Mouse (Mus musculus) urinary bladder, postnatal 36 days (tissue): ENCODE results near the gene Sh3rf3.

Experiments
- DNase-seq, 2 experiments: peaks; one replicate each; pipeline ENCODE4 v3.0.0; 2022; ENCODE audit warnings: low spot score in 2 of 2, mixed read lengths in 1 of 2

Gene Sh3rf3

GRCm38 (mm10) chr10:58915301-58916245 lies 102.4 kb downstream of the Sh3rf3 start:
- DNase-seq: peak in 1 of 2 experiments; percentile 6

DNA sequence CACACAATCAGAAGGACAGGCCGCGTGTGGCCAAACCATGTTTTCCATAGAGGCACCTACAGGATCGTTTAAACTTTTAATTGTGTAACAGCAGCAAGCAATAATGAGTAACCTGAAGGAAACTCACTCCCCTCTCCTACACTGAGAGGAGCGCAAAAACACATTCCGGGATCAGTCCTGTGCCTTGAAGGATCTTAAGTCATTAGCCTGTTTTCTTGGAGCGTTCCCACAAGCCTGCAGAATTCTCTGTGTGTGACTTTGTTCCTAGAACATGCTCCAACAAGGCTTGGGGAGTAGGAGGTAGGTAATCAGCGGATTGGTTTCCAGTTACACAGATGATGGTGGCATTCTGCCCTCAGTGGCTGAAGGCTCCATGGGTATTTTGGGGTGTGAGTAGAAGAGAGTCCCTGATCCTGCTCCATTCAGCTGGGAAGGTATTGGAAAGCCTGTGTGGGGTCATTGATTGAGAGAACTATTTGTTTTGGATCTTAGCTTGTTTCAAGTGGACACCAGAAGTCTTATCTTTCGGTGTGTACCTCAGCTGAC lies 108.6 kb downstream of the Sh3rf3 start:
- DNase-seq: no peak

DNA sequence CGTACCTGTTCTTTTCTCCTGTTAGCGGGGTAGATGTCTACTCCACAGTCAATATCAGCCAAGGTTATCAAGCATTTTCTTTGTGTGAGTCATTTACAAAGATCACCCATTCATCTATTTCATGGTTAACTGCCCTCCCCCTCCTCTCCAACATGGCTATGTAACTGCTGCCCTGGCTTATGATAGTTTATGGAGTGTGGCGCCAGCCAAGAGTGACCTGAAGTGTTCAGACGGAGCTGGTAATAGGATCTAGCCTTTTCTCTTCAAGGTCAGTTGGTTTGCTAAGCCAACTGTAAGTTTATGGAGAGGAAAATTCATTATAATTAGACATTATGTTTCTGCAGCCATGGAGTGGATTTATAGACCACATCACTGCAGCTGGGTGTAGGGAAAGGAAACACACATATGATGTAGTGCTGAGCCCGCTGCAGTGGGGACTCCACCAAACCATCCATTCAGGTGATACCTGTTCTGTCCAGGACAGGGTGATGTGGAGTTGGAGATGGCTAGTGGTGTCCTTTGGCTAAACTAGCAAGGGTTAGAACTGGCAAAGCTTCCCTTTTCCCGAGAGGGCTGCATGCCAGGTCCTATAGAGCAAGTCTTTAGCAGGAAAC lies 109.2 kb downstream of the Sh3rf3 start:
- no peak for DNase-seq

DNA sequence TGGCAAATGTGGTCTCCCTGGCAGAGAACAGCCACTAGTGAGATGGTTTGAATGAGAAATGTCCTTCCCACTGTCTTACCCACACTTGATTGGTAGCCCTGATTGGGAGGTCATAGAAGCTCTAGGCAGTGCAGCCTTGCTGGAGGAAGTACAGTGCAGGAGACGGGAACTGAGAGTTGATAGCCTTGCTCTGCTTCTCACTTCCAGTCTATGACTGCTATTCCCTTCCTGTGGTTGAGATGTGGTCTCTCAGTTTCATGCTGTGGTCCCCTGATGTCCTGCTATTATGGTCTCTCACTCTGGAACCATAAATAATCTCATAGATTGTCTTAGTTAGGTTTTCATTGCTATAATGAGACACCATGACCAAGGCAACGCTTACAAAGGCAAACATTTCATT lies 109.8 kb downstream of the Sh3rf3 start:
- DNase-seq: no peak

- DNase-seq: no peak
These were observed 113.4 kb downstream of the Sh3rf3 start for GRCm38 (mm10) chr10:58926578-58926977.

DNA sequence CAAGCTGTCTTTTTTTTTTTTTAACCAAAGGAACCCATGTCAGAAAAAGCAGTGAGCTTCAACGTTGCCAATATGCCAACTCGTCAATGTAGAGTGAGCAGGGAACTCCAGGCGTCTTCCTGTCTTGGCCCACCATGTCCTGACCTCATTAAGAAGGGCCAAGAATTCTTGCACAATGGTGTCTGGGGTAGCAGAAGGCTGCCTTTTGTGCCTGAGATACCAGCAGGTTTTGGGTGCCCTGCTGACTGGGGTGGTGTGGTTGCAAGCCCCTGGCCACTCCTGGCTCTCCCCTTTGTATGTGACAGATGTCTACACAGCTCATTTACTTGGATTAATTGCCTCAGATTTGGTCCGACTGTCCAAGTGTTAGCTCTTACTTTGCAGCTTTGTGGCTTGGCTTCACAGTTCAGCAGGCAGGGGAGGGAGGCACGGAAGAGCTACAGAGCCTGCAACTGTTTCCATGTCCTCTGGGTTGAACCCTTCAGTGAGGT lies 115.8 kb downstream of the Sh3rf3 start:
- DNase-seq: no peak

GRCm38 (mm10) chr10:58932151-58932773 lies 119.1 kb downstream of the Sh3rf3 start:
- no peak for DNase-seq

GRCm38 (mm10) chr10:58935606-58936005 lies 122.4 kb downstream of the Sh3rf3 start:
- no peak for DNase-seq

DNA sequence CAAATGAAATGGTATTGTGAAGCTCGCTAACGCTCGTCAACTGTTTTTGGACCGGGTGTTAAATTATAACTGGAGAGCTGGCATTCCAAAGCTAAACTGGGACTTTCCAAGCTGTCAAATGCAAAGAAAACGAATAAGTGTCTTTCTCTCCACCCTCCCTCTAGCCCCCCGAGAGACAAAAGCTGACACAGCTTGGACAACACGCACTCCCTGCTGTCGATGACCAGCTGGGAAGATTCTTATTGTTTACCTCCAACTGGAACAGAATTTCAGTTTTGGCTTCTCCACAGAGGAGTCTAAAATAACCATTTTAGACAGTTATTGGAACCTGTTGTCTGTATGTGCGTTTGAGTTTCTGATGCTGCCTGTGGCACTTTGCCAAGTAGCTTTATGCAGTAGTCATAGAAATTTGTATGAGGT lies 123.3 kb downstream of the Sh3rf3 start:
- no peak for DNase-seq

- no peak for DNase-seq
These were observed 124.4 kb downstream of the Sh3rf3 start for GRCm38 (mm10) chr10:58937521-58937920.

GRCm38 (mm10) chr10:58942819-58943218 lies 129.7 kb downstream of the Sh3rf3 start:
- DNase-seq: no peak

- DNase-seq: no peak
These were observed 130.7 kb downstream of the Sh3rf3 start for GRCm38 (mm10) chr10:58943661-58944400.

DNA sequence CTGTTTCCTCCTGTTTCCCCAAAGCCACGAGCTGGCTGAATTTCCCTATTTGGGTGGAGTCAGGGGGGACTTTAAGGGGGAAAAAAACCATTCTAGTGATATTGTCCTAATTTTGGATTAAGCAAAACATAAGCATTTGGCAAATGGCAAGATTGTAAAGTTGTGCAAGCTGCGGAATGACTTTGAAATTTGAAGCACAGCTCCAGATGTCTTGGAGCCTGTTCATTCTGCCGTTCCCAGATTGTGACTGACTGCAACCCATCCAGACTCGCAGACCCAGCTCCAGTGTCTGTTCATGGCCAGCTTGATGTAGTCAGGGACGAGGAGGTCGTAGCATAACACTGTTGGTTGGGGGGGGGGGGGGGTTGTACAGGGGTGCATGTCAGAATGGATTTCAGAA lies 131.8 kb downstream of the Sh3rf3 start:
- DNase-seq: no peak

DNA sequence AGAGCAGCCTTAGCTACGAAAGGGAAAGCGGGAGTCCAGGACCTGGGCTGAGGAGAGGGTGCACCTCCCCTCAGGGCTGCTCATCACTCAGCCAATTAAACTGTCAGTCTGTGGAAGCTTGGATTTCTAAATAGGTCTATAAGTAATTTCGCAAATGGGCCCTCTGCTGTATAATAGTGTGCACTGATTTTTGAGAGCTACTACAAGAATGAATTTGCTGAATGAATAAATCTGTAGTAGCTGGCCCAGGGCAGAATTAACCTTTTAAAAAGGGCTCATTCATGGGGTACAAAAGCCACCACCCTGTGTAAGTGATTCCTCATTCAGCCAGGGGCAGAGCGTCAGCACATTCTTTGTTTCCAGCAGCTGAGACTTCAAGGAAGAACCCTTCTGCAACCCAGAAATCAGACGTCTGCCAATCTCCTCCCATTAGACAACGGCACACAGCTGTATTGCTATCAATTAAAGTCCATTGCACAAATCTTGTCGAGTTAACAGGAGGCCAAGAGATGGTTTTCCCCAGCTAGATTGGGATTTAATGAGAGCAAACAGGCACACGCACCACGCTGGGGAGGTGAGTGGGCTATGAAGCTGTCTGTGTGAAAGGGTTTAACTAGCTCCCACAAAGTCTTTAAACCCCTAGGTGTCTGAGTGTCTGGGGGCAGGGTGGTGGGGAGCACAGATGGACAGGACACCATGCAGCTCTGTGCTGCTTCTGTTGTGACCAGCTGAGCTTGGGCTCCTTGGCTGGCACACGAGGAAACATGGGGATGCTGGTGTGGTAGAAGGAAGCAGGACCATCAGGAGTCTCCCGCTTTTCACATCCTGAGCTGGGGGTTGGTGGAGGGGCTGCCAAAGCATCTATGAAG lies 136.8 kb downstream of the Sh3rf3 start:
- no peak for DNase-seq

DNA sequence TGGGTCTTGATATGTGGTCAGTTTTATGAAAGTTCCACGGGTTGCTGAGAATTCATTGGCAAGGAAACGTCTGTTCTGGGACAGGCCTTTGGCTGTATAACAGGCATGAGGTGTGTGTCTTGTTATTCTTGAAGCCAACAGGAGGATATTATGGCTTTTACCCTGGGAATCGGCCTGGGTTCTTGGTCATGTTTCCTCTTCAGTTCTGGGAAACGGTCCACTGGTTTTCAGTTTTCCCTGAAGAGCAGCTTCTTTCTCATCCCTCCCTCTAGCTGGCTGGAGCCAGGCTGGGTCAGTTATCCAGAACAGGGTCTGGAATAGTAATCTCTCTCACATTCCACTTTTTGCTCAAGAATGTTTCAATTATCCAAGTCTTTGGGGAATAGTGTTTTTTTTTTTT lies 147.0 kb downstream of the Sh3rf3 start:
- no peak for DNase-seq

DNA sequence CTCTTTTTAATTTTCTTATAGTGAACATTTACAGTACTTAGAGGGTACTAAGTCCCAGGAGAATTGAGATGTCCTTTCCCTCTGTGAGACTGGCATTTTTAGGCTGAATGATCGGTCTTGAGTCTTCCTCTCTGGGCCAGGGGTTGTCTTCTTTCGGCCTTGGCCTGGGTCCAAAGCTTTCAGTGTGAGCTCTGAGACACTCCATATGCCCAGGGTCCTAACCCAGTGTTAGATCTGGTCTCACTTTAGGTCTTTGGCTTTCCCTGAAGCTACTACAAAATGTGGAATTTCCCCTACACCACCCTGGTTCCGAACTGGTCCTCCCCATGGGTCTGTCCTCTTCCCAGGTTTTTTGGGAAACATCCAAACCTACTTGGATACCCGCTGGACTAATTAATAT lies 155.1 kb downstream of the Sh3rf3 start:
- no peak for DNase-seq

GRCm38 (mm10) chr10:58969351-58969750 lies 156.2 kb downstream of the Sh3rf3 start:
- DNase-seq: no peak

- no peak for DNase-seq
These were observed 159.0 kb downstream of the Sh3rf3 start for GRCm38 (mm10) chr10:58972115-58972514.

DNA sequence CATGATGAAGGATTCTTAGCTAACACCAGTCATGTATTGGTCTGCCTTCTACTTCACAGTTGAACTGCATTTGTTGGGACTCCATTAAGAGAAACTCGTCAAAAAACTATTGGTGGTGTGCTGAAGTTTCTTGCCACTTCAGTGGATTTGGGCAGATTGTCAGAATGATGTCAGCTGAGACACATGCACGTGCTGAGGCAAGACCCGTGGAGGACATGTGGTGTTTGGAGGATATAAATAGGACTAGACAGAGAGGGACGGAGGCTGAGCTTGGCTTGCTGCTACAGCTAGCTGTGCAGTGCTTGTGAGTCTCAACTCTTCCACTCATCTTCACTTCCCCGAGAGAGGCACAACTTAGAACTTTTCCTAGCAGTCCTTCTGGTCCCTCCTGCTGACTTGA lies 161.0 kb downstream of the Sh3rf3 start:
- no peak for DNase-seq

DNA sequence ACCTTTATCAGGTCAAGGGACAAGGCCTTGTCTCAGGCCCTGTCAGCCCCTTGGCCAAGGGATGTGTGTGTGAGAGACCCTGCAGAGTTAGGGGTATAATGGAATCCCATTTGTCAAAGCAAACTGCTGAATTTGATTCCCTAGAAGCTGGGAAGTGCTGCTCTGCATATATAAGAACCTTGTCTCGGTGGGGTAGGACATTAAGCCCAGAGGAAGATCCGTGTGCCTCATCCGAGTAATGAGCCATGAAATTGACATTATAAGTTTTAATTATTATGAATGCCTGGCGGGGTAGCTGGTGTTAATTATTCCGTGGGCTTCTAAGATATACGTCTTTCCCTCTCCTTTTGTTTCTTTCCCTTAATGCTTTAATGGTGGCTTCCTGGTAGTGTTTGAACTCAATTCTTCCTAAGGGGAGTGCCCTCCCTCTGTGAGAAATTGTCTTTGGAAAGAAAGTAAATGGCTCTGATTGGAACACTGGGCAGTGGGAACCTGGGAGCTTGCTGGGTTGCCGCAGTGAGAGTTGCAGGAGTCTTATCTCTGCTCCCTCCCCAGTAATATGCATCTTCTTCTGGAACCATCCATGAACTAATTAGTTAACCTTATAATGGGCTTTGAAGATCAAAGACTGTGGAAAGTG lies 166.3 kb downstream of the Sh3rf3 start:
- DNase-seq: no peak
